Mouse (Mus musculus): ENCODE measurements around the gene Tmem100. TPM values are rescaled to one million over a fixed set of nuclear protein-coding genes. Genes with fewer than 3 reads are reported as not detected.
A peak's percentile ranks its signal among the peaks of the same experiment; 100 is the strongest.

Gene Tmem100
- polyA plus RNA-seq, 1 experiment: not detected

DNA sequence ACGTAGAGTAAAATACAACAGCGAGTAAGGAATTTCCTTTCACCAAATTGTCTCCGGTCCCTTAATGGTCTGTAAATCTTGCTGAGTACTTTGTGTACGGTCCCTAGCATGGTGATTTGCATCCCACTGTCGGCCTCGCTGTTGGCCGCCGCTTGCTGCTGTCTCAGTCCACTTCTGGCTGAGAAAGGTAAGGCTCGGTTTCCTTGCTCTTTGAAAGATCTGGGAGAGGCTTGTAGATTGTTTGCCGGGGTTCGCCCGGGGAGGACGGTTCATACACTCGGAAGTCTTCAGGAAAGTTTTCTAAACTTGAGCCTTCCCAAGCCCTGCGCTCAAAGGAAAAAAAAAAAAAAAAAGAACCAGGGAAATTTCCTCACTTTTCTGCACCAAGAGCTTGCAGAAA, 409 bp downstream of the Tmem100 start:
- H3K27me3 ChIP-seq (replicated peaks): peaks cover 60% of the 10 kb centered on the region
- peaks cover 3% of the 10 kb centered on the region; the same call in 1 of the 2 replicates for H3K4me1 ChIP-seq

DNA sequence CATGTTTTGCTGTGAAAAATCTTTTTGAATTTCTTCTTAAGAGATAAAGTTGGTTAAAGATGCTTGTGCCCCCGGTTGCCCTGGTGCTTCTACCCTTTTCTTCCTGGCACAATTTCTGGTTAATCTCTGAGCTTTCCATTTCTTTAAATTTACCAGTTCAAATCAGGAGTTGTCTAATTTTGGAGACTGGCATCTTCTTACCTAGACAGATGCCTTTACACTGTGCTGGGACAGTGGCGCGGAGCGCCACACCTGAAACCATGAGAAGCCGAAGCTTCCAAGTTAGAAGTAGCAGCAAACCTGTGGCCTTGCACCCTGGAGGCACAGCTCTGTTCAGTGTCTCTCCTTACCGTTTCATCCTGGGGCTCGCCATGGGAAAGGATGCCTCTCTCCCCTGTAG, 928 bp downstream of the Tmem100 start:
- peaks cover 57% of the 10 kb centered on the region for H3K27me3 ChIP-seq (replicated peaks)
- H3K9me3 ChIP-seq: peaks cover 6% of the 10 kb centered on the region; the same call in 1 of the 2 replicates
- H3K36me3 ChIP-seq (replicated peaks; ENCODE audit: low read length): no peaks in the 10 kb centered on the region
- H3K4me1 ChIP-seq: peaks cover 3% of the 10 kb centered on the region; the same call in 1 of the 2 replicates
- TF ChIP-seq GATA1 (IDR thresholded peaks at IDR 0.05; ENCODE audit: borderline replicate concordance, low read length): no peak
- no peak for TF ChIP-seq FLI1 (IDR thresholded peaks at IDR 0.05; ENCODE audit: low read length)
- H3K4me3 ChIP-seq (replicated peaks): no peak overlapping the region

More for the DNA sequence above, 409 bp downstream of the Tmem100 start:
- peak overlapping the region; percentile 75 for H3K4me3 ChIP-seq (replicated peaks)
- no peaks in the 10 kb centered on the region for H3K36me3 ChIP-seq (replicated peaks; ENCODE audit: low read length)
- TF ChIP-seq GATA1 (IDR thresholded peaks at IDR 0.05; ENCODE audit: borderline replicate concordance, low read length) (no peak), FLI1 (IDR thresholded peaks at IDR 0.05; ENCODE audit: low read length) (no peak)
- peaks cover 3% of the 10 kb centered on the region; the same call in 1 of the 2 replicates for H3K9me3 ChIP-seq

DNA sequence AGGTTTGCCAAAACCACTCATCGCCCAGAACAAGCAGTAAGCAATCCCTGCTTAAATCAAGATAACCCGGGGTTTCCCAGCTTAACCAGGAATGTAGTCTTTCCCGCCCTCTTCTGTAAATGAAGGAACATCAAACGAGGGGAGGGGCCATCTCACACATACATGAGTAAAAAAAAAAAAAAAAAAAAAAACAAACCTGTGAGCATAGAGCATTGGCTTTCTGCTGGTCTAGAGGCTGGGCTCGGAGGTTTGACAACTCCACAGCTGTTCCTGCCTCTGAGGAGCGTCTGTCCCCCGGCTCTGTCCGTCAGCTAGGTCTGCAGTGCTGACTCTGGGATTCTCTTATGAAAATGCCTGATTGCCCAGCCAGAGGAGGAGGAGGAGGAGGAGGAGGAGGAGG, 2.7 kb downstream of the Tmem100 start:
- TF ChIP-seq GATA1 (IDR thresholded peaks at IDR 0.05; ENCODE audit: borderline replicate concordance, low read length) (no peak), FLI1 (IDR thresholded peaks at IDR 0.05; ENCODE audit: low read length) (no peak)
- Histone ChIP-seq H3K27me3 (replicated peaks) (peaks cover 52% of the 10 kb centered on the region), H3K4me1 (peaks cover 3% of the 10 kb centered on the region; the same call in 1 of the 2 replicates), H3K36me3 (replicated peaks; ENCODE audit: low read length) (no peaks in the 10 kb centered on the region), H3K4me3 (replicated peaks) (no peak overlapping the region), H3K9me3 (peaks cover 12% of the 10 kb centered on the region)

DNA sequence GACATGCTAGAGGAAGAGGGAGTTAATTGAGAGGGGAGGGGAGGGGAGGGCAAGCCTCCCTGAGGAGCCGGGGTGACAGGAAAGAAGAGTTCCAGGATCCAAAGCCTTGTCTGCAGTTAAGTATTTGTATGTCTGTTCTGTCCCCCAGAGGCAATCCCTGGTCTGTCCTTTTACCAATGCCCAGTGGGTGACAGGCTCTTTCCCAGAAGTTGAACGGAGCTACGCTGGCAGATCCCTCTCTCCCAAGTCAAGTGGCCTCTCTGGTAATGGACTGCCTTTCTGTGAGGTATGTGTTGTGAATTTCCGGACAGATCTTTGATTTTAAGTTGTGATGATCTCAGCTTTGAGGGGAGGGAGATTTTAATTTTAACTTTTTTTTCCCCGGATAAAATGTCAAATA, 3.3 kb downstream of the Tmem100 start:
- Histone ChIP-seq H3K4me3 (replicated peaks) (no peak overlapping the region), H3K4me1 (peaks cover 3% of the 10 kb centered on the region; the same call in 1 of the 2 replicates), H3K9me3 (peaks cover 12% of the 10 kb centered on the region), H3K36me3 (replicated peaks; ENCODE audit: low read length) (no peaks in the 10 kb centered on the region), H3K27me3 (replicated peaks) (peaks cover 47% of the 10 kb centered on the region)
- no peak for TF ChIP-seq FLI1 (IDR thresholded peaks at IDR 0.05; ENCODE audit: low read length)
- TF ChIP-seq GATA1 (IDR thresholded peaks at IDR 0.05; ENCODE audit: borderline replicate concordance, low read length): no peak

DNA sequence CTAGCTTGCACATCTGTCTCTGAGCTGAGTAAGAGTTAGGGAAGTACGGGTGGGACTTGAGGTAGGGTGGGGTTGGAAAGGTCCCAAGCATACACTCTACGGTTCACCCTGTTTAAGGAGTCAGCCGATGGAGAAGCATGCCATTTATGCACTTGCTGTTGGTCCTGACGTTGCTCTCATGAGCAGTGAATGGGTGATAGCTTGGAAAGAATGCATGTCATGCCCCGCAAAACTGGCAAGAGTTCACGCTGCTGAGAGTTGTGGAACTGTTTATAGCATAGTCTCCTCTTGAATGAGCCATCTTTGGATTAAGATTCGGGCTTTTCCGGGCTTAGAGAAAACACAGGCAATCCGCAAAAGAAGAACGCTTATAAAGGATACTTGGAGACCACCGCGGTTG, 4.5 kb downstream of the Tmem100 start:
- Histone ChIP-seq H3K9me3 (peaks cover 12% of the 10 kb centered on the region), H3K27me3 (replicated peaks) (peaks cover 39% of the 10 kb centered on the region), H3K36me3 (replicated peaks; ENCODE audit: low read length) (no peaks in the 10 kb centered on the region), H3K4me3 (replicated peaks) (no peak overlapping the region), H3K4me1 (peaks cover 2% of the 10 kb centered on the region; the same call in 1 of the 2 replicates)
- TF ChIP-seq FLI1 (IDR thresholded peaks at IDR 0.05; ENCODE audit: low read length) (no peak), GATA1 (IDR thresholded peaks at IDR 0.05; ENCODE audit: borderline replicate concordance, low read length) (no peak)

DNA sequence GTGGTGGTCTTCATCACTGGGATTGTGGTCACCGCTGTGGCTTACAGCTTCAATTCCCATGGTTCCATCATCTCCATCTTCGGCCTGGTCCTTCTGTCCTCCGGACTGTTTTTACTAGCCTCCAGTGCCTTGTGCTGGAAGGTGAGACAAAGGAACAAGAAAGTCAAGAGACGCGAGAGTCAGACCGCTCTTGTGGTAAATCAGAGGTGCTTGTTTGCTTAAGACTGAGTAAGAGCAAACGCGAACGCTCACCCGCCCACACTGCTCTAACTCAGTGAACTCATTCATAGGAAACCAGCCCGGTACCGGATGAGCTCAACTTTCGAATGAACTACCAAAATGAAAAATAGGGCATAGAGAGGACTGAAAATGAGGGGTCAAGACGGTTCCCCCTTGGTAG, 5.4 kb downstream of the Tmem100 start:
- H3K36me3 ChIP-seq (replicated peaks; ENCODE audit: low read length): no peaks in the 10 kb centered on the region
- H3K4me1 ChIP-seq: no peaks in the 10 kb centered on the region
- TF ChIP-seq GATA1 (IDR thresholded peaks at IDR 0.05; ENCODE audit: borderline replicate concordance, low read length) (no peak), FLI1 (IDR thresholded peaks at IDR 0.05; ENCODE audit: low read length) (no peak)

DNA sequence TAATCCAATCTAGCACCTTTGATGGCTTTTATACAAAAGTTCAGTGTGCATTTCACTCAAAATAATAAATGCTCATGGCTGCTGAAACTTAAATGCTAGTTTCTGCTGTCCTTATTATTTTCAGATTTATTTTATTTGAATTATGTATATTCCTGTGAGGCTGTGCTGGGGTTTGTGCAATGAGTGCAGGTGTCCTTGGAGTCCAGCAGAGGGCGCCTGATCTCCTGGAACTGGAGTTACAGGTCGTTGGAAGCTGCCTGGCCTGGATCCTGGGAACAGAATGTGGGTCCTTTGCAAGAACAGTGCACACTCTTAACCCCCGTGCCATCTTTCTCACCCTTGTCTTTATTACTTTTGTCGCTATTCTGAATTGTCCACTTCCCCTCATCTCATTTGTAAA, 6.3 kb downstream of the Tmem100 start:
- H3K27me3 ChIP-seq (replicated peaks): peaks cover 24% of the 10 kb centered on the region
- H3K4me1 ChIP-seq: no peaks in the 10 kb centered on the region
- H3K9me3 ChIP-seq: peaks cover 12% of the 10 kb centered on the region
- no peaks in the 10 kb centered on the region for H3K36me3 ChIP-seq (replicated peaks; ENCODE audit: low read length)
- TF ChIP-seq GATA1 (IDR thresholded peaks at IDR 0.05; ENCODE audit: borderline replicate concordance, low read length): no peak
- TF ChIP-seq FLI1 (IDR thresholded peaks at IDR 0.05; ENCODE audit: low read length): no peak
- no peak overlapping the region for H3K4me3 ChIP-seq (replicated peaks)

More for the DNA sequence above, 5.4 kb downstream of the Tmem100 start:
- H3K9me3 ChIP-seq: peaks cover 12% of the 10 kb centered on the region
- H3K4me3 ChIP-seq (replicated peaks): no peak overlapping the region
- H3K27me3 ChIP-seq (replicated peaks): peaks cover 32% of the 10 kb centered on the region

DNA sequence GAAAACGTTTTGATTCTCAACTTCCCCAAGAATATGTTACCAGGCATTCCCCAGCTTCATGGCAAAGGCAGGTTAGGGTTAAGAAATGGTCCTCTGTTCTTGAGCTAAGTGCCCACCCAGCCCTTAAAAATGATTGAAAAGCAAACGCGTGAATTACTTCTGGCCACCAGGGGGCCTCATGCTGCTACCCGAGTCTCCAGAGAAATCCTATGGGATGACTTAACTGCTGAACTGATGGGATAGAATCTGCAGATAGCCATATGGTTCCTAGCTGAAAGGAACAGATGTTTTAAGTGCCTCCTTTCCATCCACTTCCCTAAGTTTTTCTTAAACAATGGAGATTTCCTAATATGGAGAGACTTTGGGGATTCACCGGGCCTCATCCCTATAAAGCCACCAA, 7.9 kb downstream of the Tmem100 start:
- Histone ChIP-seq H3K4me1 (no peaks in the 10 kb centered on the region), H3K27me3 (replicated peaks) (peaks cover 14% of the 10 kb centered on the region), H3K9me3 (peaks cover 12% of the 10 kb centered on the region), H3K36me3 (replicated peaks; ENCODE audit: low read length) (no peaks in the 10 kb centered on the region), H3K4me3 (replicated peaks) (no peak overlapping the region)
- TF ChIP-seq GATA1 (IDR thresholded peaks at IDR 0.05; ENCODE audit: borderline replicate concordance, low read length) (no peak), FLI1 (IDR thresholded peaks at IDR 0.05; ENCODE audit: low read length) (no peak)

DNA sequence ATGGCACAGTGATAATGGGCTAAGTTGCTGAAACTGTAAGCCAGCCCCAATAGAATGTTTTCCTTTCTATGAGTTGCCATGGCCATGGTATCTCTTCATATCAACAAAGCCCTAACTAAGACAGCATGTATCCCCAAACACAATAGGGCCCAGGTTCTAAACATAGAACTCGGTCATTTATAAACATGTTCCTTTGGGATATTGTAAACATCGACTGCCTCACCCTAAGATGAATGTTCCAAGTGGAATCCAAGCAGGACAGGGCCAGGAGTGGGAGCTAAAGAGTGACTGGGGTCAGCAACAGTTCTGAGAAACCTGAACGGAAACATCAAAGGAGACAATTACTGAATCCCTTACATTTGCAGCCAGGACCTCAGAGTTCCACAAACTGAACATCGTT, 14.3 kb downstream of the Tmem100 start:
- Histone ChIP-seq H3K27me3 (replicated peaks) (no peaks in the 10 kb centered on the region), H3K9me3 (no peaks in the 10 kb centered on the region; the same call in 1 of the 2 replicates), H3K36me3 (replicated peaks; ENCODE audit: low read length) (no peaks in the 10 kb centered on the region), H3K4me1 (no peaks in the 10 kb centered on the region), H3K4me3 (replicated peaks) (no peak overlapping the region)
- no peak for TF ChIP-seq GATA1 (IDR thresholded peaks at IDR 0.05; ENCODE audit: borderline replicate concordance, low read length)
- TF ChIP-seq FLI1 (IDR thresholded peaks at IDR 0.05; ENCODE audit: low read length): no peak

DNA sequence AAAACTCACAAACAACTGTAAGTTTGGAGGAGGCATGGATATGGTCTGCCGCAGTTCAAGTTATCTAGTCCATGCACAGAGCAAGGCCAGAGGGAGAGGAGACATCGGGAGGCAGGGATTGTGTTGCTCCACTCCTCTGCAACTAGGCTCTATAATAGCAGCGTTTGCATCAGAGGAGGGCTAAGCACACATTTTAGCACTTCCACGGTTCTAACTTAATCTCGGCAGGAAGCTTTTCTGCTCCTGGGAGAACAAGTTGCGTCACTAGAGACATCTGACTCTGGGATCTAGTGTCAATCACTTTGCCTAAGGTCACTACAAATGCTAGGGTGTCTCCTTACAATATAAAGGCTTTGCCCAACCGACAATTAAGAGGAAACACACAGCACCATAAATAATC, 16.1 kb downstream of the Tmem100 start:
- TF ChIP-seq GATA1 (IDR thresholded peaks at IDR 0.05; ENCODE audit: borderline replicate concordance, low read length): no peak
- TF ChIP-seq FLI1 (IDR thresholded peaks at IDR 0.05; ENCODE audit: low read length): no peak
- no peak overlapping the region for H3K4me3 ChIP-seq (replicated peaks)
- no peaks in the 10 kb centered on the region for H3K27me3 ChIP-seq (replicated peaks)
- H3K36me3 ChIP-seq (replicated peaks; ENCODE audit: low read length): no peaks in the 10 kb centered on the region
- H3K4me1 ChIP-seq: no peaks in the 10 kb centered on the region
- H3K9me3 ChIP-seq: no peaks in the 10 kb centered on the region

DNA sequence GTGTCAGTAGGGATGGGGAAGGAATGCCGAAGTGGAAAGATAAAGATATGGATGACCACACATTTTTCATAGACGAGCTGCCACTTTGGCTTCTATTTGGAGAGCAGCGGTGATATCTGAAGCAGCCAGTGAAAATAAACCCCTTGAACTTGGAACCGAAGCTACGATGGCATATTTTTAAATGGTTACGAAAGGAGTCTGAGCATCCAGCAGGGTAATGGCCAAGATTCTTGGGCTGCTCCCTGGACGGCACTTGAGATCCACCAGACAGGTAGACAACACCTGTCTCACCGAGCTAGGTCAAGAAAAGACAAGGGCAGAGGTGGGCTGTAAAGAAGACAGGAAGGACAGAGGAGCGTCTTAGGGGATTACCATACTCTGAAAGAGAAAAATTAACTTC, 17.1 kb downstream of the Tmem100 start:
- Histone ChIP-seq H3K9me3 (no peaks in the 10 kb centered on the region), H3K4me3 (replicated peaks) (no peak overlapping the region), H3K4me1 (no peaks in the 10 kb centered on the region), H3K27me3 (replicated peaks) (no peaks in the 10 kb centered on the region), H3K36me3 (replicated peaks; ENCODE audit: low read length) (no peaks in the 10 kb centered on the region)
- no peak for TF ChIP-seq FLI1 (IDR thresholded peaks at IDR 0.05; ENCODE audit: low read length)
